Mouse (Mus musculus) embryonic facial prominence, embryonic 15.5 days (tissue): ENCODE measurements around the gene Tmem234. TPM values are rescaled to one million over a fixed set of nuclear protein-coding genes. Genes with fewer than 3 reads are reported as not detected.

Experiments
- microRNA-seq: library from miRNA; unstranded; fragments of <30 nt; microRNA quantifications from one replicate; pipeline ENCODE4, GENCODE M21; 2016; ENCODE audit warnings: borderline number of aligned reads
- polyA plus RNA-seq: library from polyadenylated mRNA; unstranded; fragments of >200 nt; fragmentation: Nextera tagmentation; extraction: Ambion mirVana; gene quantifications from 2 replicates; pipeline ENCODE4 v1.2.1, GENCODE M21; 2015

The Tmem234 gene
- polyA plus RNA-seq, 1 experiment from 2014 or later = 197 TPM

Small RNA genes within 50 kb of the gene (microRNA-seq; reads per million reads assigned to microRNA genes)
- not detected for gene Mir8119

Other genes starting within 250 kb of the Tmem234 start
- 12.8 and 14.1 TPM in 2 replicates for gene Zbtb8a, start 222.6 kb upstream of the Tmem234 start, polyA plus RNA-seq
- 1.2 and 1.3 TPM in 2 replicates for gene Zbtb8b, start 159.8 kb upstream of the Tmem234 start, polyA plus RNA-seq
- gene Bsdc1, start 139.1 kb upstream of the Tmem234 start, polyA plus RNA-seq = 31.2 and 32.4 TPM in 2 replicates
- not detected in 2 replicates for gene Tssk3, start 109.6 kb upstream of the Tmem234 start, polyA plus RNA-seq
- gene Fam229a, start 109.5 kb upstream of the Tmem234 start, polyA plus RNA-seq = not detected in 2 replicates
- gene Marcksl1, start 87.1 kb upstream of the Tmem234 start, polyA plus RNA-seq = 610 and 641 TPM in 2 replicates
- gene Hdac1, start 58.0 kb upstream of the Tmem234 start, polyA plus RNA-seq = 200 and 207 TPM in 2 replicates
- 5.5 and 6.8 TPM in 2 replicates for gene Lck, start 27.0 kb upstream of the Tmem234 start, polyA plus RNA-seq
- 6.7 and 7.5 TPM in 2 replicates for gene Fam167b, start 22.1 kb upstream of the Tmem234 start, polyA plus RNA-seq
- 270 and 284 TPM in 2 replicates for gene Eif3i, start within 50 bp of the Tmem234 start, polyA plus RNA-seq
- gene Dcdc2b, start 13.6 kb downstream of the Tmem234 start, polyA plus RNA-seq = 3.4 and 3.7 TPM in 2 replicates
- 31.8 and 34.1 TPM in 2 replicates for gene Iqcc, start 18.4 kb downstream of the Tmem234 start, polyA plus RNA-seq
- gene Ccdc28b, start 23.3 kb downstream of the Tmem234 start, polyA plus RNA-seq = 63.3 and 66.7 TPM in 2 replicates
- gene Txlna, start 40.4 kb downstream of the Tmem234 start, polyA plus RNA-seq = 88.0 and 91.4 TPM in 2 replicates
- gene Kpna6, start 72.1 kb downstream of the Tmem234 start, polyA plus RNA-seq = 15.3 and 16.3 TPM in 2 replicates
- gene Tmem39b, start 96.2 kb downstream of the Tmem234 start, polyA plus RNA-seq = 13.5 and 15.0 TPM in 2 replicates
- gene Khdrbs1, start 141.6 kb downstream of the Tmem234 start, polyA plus RNA-seq = 98.8 and 99.1 TPM in 2 replicates
- 316 and 324 TPM in 2 replicates for gene Ptp4a2, start 210.6 kb downstream of the Tmem234 start, polyA plus RNA-seq